Mouse (Mus musculus): Measurements from ENCODE around the gene Klf5. TPM values are rescaled to one million over a fixed set of nuclear protein-coding genes. Genes with fewer than 3 reads are reported as not detected.
A peak's percentile ranks its signal among the peaks of the same experiment; 100 is the strongest.

The Klf5 gene
- polyA plus RNA-seq, 1 experiment from 2014 or later = 1.0 TPM

- peaks cover 13% of the 10 kb centered on the region for H3K4me1 ChIP-seq
- no peaks in the 10 kb centered on the region for H3K36me3 ChIP-seq (replicated peaks)
- H3K9me3 ChIP-seq = no peaks in the 10 kb centered on the region
- no peak overlapping the region for H3K4me3 ChIP-seq
- H3K27ac ChIP-seq = no peak overlapping the region
- 87% methylated on average over 8 of the region's 8 CpGs for WGBS
- peaks cover 37% of the 10 kb centered on the region for H3K27me3 ChIP-seq (ENCODE audit: poor library complexity, severe bottlenecking)
- no peak for DNase-seq (ENCODE audit: extremely low spot score, low spot score)
These were observed 4.1 kb upstream of the Klf5 start for GRCm38 (mm10) chr14:99294424-99294823.

DNA sequence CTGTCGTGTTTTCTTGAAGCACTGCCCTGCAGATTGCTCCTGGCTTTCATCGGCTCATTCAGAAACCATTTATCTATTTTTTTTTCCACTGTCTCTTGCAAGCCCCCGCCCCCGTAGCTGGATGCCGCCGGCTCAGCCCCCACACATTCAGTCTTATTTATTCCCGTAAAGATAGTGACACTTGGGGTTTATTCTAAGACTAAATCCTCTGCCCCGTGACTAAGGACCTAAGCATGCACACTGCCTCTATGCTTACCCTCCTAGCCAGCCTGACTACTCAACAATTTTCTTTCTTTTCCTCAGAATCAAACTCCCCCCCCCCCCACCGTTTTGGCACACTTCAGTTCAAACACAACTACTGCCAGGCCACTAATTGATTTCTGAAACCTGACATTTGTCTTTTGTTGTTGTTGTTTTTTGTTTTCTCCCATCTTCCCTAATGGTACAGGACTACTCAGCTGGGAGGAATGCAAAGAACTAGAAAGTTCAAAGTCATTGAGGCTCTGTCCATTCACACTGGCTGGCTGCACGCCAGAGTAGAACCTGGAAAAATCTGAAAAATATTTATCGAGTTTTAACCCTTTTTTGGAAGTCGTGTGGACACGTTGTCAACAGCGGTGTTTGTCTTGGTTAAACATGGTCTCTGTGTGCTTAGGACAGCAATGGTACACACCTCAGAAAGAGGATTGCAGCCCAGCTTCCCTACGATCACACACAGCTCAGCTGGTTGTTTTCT is 2.7 kb upstream of the Klf5 start:
- Histone ChIP-seq H3K9me3 (no peaks in the 10 kb centered on the region), H3K4me3 (no peak overlapping the region), H3K4me1 (peaks cover 19% of the 10 kb centered on the region), H3K27ac (no peak overlapping the region), H3K27me3 (ENCODE audit: poor library complexity, severe bottlenecking) (peaks cover 51% of the 10 kb centered on the region), H3K36me3 (replicated peaks) (no peaks in the 10 kb centered on the region)
- DNase-seq (ENCODE audit: extremely low spot score, low spot score) = no peak
- WGBS = 70% methylated on average over 15 of the region's 15 CpGs

DNA sequence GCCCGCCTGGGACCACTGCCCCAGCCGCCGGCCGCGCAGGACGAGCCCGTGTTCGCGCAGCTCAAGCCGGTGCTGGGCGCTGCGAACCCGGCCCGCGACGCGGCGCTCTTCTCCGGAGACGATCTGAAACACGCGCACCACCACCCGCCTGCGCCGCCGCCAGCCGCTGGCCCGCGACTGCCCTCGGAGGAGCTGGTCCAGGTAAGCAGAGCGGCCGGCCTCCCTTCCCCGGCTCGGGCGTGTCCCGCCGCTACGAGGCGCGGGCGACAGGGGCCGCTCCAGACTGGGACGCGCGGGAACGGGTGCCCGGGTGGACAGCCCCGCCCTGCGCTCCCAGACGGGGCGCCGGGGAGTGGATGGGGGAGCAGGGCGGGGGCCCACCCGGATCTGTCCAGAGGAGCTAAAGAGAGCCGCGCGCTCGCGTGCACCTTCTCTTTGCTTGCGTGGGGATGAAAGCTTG is 561 bp downstream of the Klf5 start:
- DNase-seq (ENCODE audit: extremely low spot score, low spot score) = peak; percentile 53
- Histone ChIP-seq H3K4me3 (peak overlapping the region; percentile 74), H3K27me3 (ENCODE audit: poor library complexity, severe bottlenecking) (peaks cover 67% of the 10 kb centered on the region), H3K4me1 (peaks cover 28% of the 10 kb centered on the region), H3K9me3 (no peaks in the 10 kb centered on the region), H3K27ac (peak overlapping the region; percentile 81), H3K36me3 (replicated peaks) (no peaks in the 10 kb centered on the region)
- under 1% methylated on average over 58 of the region's 60 CpGs for WGBS

- H3K9me3 ChIP-seq = no peaks in the 10 kb centered on the region
- DNase-seq (ENCODE audit: extremely low spot score, low spot score) = peak; percentile 22
These were observed 1.3 kb downstream of the Klf5 start for GRCm38 (mm10) chr14:99299701-99300191.

GRCm38 (mm10) chr14:99301472-99301871 is 3.0 kb downstream of the Klf5 start:
- WGBS = 63% methylated on average over 11 of the region's 11 CpGs
- peaks cover 55% of the 10 kb centered on the region for H3K27me3 ChIP-seq (ENCODE audit: poor library complexity, severe bottlenecking)
- H3K27ac ChIP-seq = no peak overlapping the region
- H3K9me3 ChIP-seq = no peaks in the 10 kb centered on the region
- no peak overlapping the region for H3K4me3 ChIP-seq
- no peak for DNase-seq (ENCODE audit: extremely low spot score, low spot score)
- H3K4me1 ChIP-seq = peaks cover 43% of the 10 kb centered on the region
- no peaks in the 10 kb centered on the region for H3K36me3 ChIP-seq (replicated peaks)

More at GRCm38 (mm10) chr14:99299701-99300191, 1.3 kb downstream of the Klf5 start:
- 8% methylated on average over 21 of the region's 21 CpGs for WGBS
- Histone ChIP-seq H3K36me3 (replicated peaks) (no peaks in the 10 kb centered on the region), H3K27ac (no peak overlapping the region), H3K4me3 (peak overlapping the region; percentile 74), H3K27me3 (ENCODE audit: poor library complexity, severe bottlenecking) (peaks cover 67% of the 10 kb centered on the region), H3K4me1 (peaks cover 35% of the 10 kb centered on the region)

DNA sequence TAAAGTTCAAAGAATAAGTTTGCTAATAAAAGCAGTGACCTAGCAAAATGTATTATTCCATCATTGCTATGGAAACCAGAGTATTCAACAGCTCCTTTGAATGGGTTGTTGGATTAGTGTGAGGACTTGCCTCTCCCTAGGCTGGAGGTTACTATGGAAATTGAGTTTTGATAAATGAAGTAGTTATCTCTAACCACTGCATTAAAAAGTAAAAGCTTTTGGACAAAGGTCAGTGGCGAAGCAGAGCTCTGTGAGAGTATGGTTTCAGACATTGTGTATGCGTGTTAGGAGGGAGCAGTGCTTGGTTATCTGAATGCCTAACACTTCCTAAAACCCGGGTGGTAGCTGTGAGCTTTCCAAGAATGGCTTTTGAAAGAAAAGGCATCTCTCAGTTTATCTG is 5.9 kb downstream of the Klf5 start:
- no peaks in the 10 kb centered on the region for H3K9me3 ChIP-seq
- peaks cover 30% of the 10 kb centered on the region for H3K4me1 ChIP-seq
- 51% methylated on average over 3 of the region's 3 CpGs for WGBS
- DNase-seq (ENCODE audit: extremely low spot score, low spot score) = no peak
- H3K4me3 ChIP-seq = no peak overlapping the region
- H3K36me3 ChIP-seq (replicated peaks) = no peaks in the 10 kb centered on the region
- peaks cover 30% of the 10 kb centered on the region for H3K27me3 ChIP-seq (ENCODE audit: poor library complexity, severe bottlenecking)
- no peak overlapping the region for H3K27ac ChIP-seq

- H3K4me3 ChIP-seq = no peak overlapping the region
- no peaks in the 10 kb centered on the region for H3K36me3 ChIP-seq (replicated peaks)
- peaks cover 22% of the 10 kb centered on the region for H3K27me3 ChIP-seq (ENCODE audit: poor library complexity, severe bottlenecking)
- WGBS = 81% methylated on average over 12 of the region's 12 CpGs
- H3K4me1 ChIP-seq = peaks cover 24% of the 10 kb centered on the region
- no peak overlapping the region for H3K27ac ChIP-seq
- no peak for DNase-seq (ENCODE audit: extremely low spot score, low spot score)
- no peaks in the 10 kb centered on the region for H3K9me3 ChIP-seq
These were observed 6.7 kb downstream of the Klf5 start for GRCm38 (mm10) chr14:99304997-99305792.

- Histone ChIP-seq H3K27me3 (ENCODE audit: poor library complexity, severe bottlenecking) (peaks cover 10% of the 10 kb centered on the region), H3K9me3 (no peaks in the 10 kb centered on the region), H3K27ac (no peak overlapping the region), H3K36me3 (replicated peaks) (no peaks in the 10 kb centered on the region), H3K4me3 (no peak overlapping the region), H3K4me1 (peaks cover 24% of the 10 kb centered on the region)
- WGBS = 96% methylated on average over 7 of the region's 7 CpGs
- no peak for DNase-seq (ENCODE audit: extremely low spot score, low spot score)
These were observed 7.9 kb downstream of the Klf5 start for GRCm38 (mm10) chr14:99306410-99306809.

DNA sequence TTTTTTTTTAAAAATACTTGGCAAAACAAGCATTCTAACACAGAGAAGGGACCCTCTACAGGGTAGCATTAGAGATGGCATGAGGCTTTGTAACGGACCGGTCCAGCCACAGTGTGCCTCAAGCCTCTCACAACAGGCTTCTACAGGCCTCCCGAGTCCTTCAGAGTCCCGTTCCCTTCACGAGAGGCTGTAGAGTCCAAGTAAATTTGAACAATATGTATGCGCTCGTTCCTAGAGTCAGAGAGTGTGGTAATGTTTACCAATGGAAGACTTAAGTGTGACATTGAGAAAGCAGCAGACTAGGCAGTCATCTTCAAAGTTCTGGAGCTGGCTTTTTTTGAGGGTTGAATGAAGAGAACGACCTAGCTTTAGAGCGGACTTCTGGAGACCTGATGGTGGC is 11.1 kb downstream of the Klf5 start:
- no peak overlapping the region for H3K27ac ChIP-seq
- H3K36me3 ChIP-seq (replicated peaks) = peaks cover 3% of the 10 kb centered on the region; the same call in 1 of the 2 replicates
- no peak overlapping the region for H3K4me3 ChIP-seq
- H3K4me1 ChIP-seq = peaks cover 10% of the 10 kb centered on the region
- no peak for DNase-seq (ENCODE audit: extremely low spot score, low spot score)
- H3K9me3 ChIP-seq = no peaks in the 10 kb centered on the region
- WGBS = 94% methylated on average over 9 of the region's 9 CpGs
- H3K27me3 ChIP-seq (ENCODE audit: poor library complexity, severe bottlenecking) = no peaks in the 10 kb centered on the region

DNA sequence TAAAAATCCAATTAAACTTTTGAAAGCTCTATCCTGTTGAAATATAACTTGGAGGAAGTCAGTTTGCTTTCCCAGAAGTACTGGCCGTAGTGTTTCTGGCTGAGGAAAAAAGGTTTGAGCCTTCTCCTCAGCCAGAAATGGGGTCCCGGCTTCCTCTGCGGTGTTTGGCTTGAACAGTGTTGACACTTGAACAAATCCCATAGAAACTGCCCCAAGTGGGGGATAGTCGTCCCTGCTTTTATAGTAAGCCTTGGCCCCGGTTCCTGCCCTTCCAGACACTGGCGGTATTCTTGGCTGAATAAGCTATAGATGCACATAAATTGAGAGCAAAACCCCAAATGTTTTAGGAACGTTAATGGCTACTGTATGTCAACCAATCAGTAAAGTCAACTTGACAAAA is 11.9 kb downstream of the Klf5 start:
- Histone ChIP-seq H3K4me3 (no peak overlapping the region), H3K4me1 (peaks cover 2% of the 10 kb centered on the region), H3K36me3 (replicated peaks) (peaks cover 3% of the 10 kb centered on the region; the same call in 1 of the 2 replicates), H3K27ac (no peak overlapping the region), H3K27me3 (ENCODE audit: poor library complexity, severe bottlenecking) (no peaks in the 10 kb centered on the region), H3K9me3 (no peaks in the 10 kb centered on the region)
- WGBS = 87% methylated on average over 7 of the region's 7 CpGs
- DNase-seq (ENCODE audit: extremely low spot score, low spot score) = no peak

DNA sequence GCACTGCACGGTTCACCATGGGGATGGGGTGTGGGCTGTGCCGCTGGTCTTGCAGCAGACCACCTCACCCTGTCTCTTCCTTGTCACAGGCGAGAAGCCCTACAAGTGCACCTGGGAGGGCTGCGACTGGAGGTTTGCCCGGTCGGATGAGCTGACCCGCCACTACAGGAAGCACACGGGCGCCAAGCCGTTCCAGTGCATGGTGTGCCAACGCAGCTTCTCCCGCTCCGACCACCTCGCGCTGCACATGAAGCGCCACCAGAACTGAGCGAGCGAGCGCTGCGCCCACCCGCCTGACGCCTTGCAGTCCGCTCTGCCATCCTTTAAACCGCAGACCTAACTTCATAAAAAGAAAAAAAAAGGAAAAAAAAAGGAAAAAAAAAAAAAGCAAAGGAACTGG is 14.6 kb downstream of the Klf5 start:
- no peaks in the 10 kb centered on the region for H3K27me3 ChIP-seq (ENCODE audit: poor library complexity, severe bottlenecking)
- WGBS = 87% methylated on average over 24 of the region's 24 CpGs
- no peak overlapping the region for H3K4me3 ChIP-seq
- no peak for DNase-seq (ENCODE audit: extremely low spot score, low spot score)
- H3K9me3 ChIP-seq = no peaks in the 10 kb centered on the region
- no peak overlapping the region for H3K27ac ChIP-seq
- no peaks in the 10 kb centered on the region for H3K4me1 ChIP-seq
- H3K36me3 ChIP-seq (replicated peaks) = peaks cover 3% of the 10 kb centered on the region; the same call in 1 of the 2 replicates

- peaks cover 3% of the 10 kb centered on the region; the same call in 1 of the 2 replicates for H3K36me3 ChIP-seq (replicated peaks)
- DNase-seq (ENCODE audit: extremely low spot score, low spot score) = no peak
- H3K4me1 ChIP-seq = no peaks in the 10 kb centered on the region
- WGBS = 96% methylated on average over 4 of the region's 4 CpGs
- H3K4me3 ChIP-seq = no peak overlapping the region
- no peaks in the 10 kb centered on the region for H3K27me3 ChIP-seq (ENCODE audit: poor library complexity, severe bottlenecking)
- no peaks in the 10 kb centered on the region for H3K9me3 ChIP-seq
- no peak overlapping the region for H3K27ac ChIP-seq
These were observed 17.8 kb downstream of the Klf5 start for GRCm38 (mm10) chr14:99316275-99316674.

GRCm38 (mm10) chr14:99320736-99321135 is 22.2 kb downstream of the Klf5 start:
- Histone ChIP-seq H3K27ac (no peak overlapping the region), H3K36me3 (replicated peaks) (no peaks in the 10 kb centered on the region), H3K9me3 (no peaks in the 10 kb centered on the region), H3K4me1 (no peaks in the 10 kb centered on the region), H3K4me3 (no peak overlapping the region), H3K27me3 (ENCODE audit: poor library complexity, severe bottlenecking) (no peaks in the 10 kb centered on the region)
- DNase-seq (ENCODE audit: extremely low spot score, low spot score) = no peak
- WGBS = 87% methylated on average over 5 of the region's 5 CpGs

Data from forebrain, embryonic 10.5 days (tissue).